Mouse (Mus musculus) liver, embryonic 15.5 days (tissue): Measurements from ENCODE around the gene Appl2. TPM values are rescaled to one million over a fixed set of nuclear protein-coding genes. Genes with fewer than 3 reads are reported as not detected.

ENCODE experiments used
- ATAC-seq: fragments of 200-750 bp; cut with Nextera tagmentation; 2 replicates; pipeline ENCODE4 v1.8.0; 2017; ENCODE audit warnings: moderate number of reproducible peaks, mild to moderate bottlenecking, moderate library complexity; ENCODE audit not compliant: insufficient read depth
- H3K27ac ChIP-seq: fragments of 300-500 bp; sonication (generic); replicated peaks from 2 replicates; pipeline ENCODE4 v1.5.1; 2015; ENCODE audit warnings: mild to moderate bottlenecking, inconsistent platforms
- H3K27me3 ChIP-seq: fragments of 300-500 bp; sonication (generic); 2 replicates; pipeline ENCODE4 v1.6.1; 2015; ENCODE audit warnings: mild to moderate bottlenecking, inconsistent platforms
- H3K36me3 ChIP-seq: fragments of 300-500 bp; sonication (generic); replicated peaks from 2 replicates; pipeline ENCODE4 v1.6.1; 2015; ENCODE audit warnings: moderate library complexity, mild to moderate bottlenecking, inconsistent platforms
- H3K4me1 ChIP-seq: fragments of 300-500 bp; sonication (generic); replicated peaks from 2 replicates; pipeline ENCODE4 v1.6.1; 2015; ENCODE audit warnings: inconsistent platforms
- H3K4me2 ChIP-seq: fragments of 300-500 bp; sonication (generic); 2 replicates; pipeline ENCODE4 v1.6.1; 2015; ENCODE audit warnings: moderate library complexity, mild to moderate bottlenecking, inconsistent platforms
- H3K4me3 ChIP-seq: fragments of 300-500 bp; sonication (generic); replicated peaks from 2 replicates; pipeline ENCODE4 v1.5.1; 2015; ENCODE audit warnings: mild to moderate bottlenecking, inconsistent platforms
- H3K9ac ChIP-seq: fragments of 300-500 bp; sonication (generic); 2 replicates; pipeline ENCODE4 v1.6.1; 2015; ENCODE audit warnings: moderate library complexity, mild to moderate bottlenecking, inconsistent platforms
- H3K9me3 ChIP-seq: fragments of 300-500 bp; sonication (generic); replicated peaks from 2 replicates; pipeline ENCODE4 v1.6.1; 2016; ENCODE audit warnings: inconsistent platforms
- WGBS: fragments of 180-500 bp; shearing (Covaris S2); methylation state at CpG from one replicate; pipeline ENCODE4 v1.1.7; 2015; ENCODE audit warnings: mixed read lengths; ENCODE audit not compliant: insufficient replicate concordance; 5-methylcytosine and 5-hydroxymethylcytosine counted together
- polyA plus RNA-seq: library from polyadenylated mRNA; unstranded; fragments of >200 nt; fragmentation: Nextera tagmentation; extraction: Ambion mirVana; gene quantifications from 2 replicates; pipeline ENCODE4 v1.2.1, GENCODE M21; 2015

The Appl2 gene
- polyA plus RNA-seq, 1 experiment from 2014 or later: 9.8 TPM

- no peak overlapping the region for H3K4me3 ChIP-seq
- ATAC-seq: no peak
These were observed 17.6 kb downstream of the Appl2 start for GRCm38 (mm10) chr10:83630899-83631298.

GRCm38 (mm10) chr10:83629878-83630277, 18.7 kb downstream of the Appl2 start:
- 0 out of 2 replicates have a peak, but pooled peaks cover 9% of the 10 kb centered on the region for H3K36me3 ChIP-seq
- no peaks in the 10 kb centered on the region for H3K27me3 ChIP-seq
- no peak overlapping the region for H3K9ac ChIP-seq
- H3K27ac ChIP-seq: no peak overlapping the region
- no peaks in the 10 kb centered on the region for H3K9me3 ChIP-seq
- no peak overlapping the region for H3K4me3 ChIP-seq
- peaks cover 6% of the 10 kb centered on the region; the same call in 1 of the 2 replicates for H3K4me1 ChIP-seq
- 68% methylated on average over 5 of the region's 5 CpGs for WGBS
- ATAC-seq: no peak
- H3K4me2 ChIP-seq: no peak overlapping the region

More at GRCm38 (mm10) chr10:83630899-83631298, 17.6 kb downstream of the Appl2 start:
- no peak overlapping the region for H3K27ac ChIP-seq
- H3K4me1 ChIP-seq: peaks cover 10% of the 10 kb centered on the region; the same call in 1 of the 2 replicates
- no peaks in the 10 kb centered on the region for H3K9me3 ChIP-seq
- no peak overlapping the region for H3K4me2 ChIP-seq
- WGBS: 57% methylated on average over 3 of the region's 3 CpGs
- no peak overlapping the region for H3K9ac ChIP-seq
- H3K27me3 ChIP-seq: no peaks in the 10 kb centered on the region
- H3K36me3 ChIP-seq: 0 out of 2 replicates have a peak, but pooled peaks cover 5% of the 10 kb centered on the region

- ATAC-seq: no peak
- H3K4me3 ChIP-seq: no peak overlapping the region
- no peak overlapping the region for H3K9ac ChIP-seq
- H3K27me3 ChIP-seq: no peaks in the 10 kb centered on the region
- no peak overlapping the region for H3K27ac ChIP-seq
- no peak overlapping the region for H3K4me2 ChIP-seq
- 74% methylated on average over 12 of the region's 12 CpGs for WGBS
- H3K4me1 ChIP-seq: peaks cover under 1% of the 10 kb centered on the region; the same call in 1 of the 2 replicates
- 0 out of 2 replicates have a peak, but pooled peaks cover 9% of the 10 kb centered on the region for H3K36me3 ChIP-seq
- no peaks in the 10 kb centered on the region for H3K9me3 ChIP-seq
These were observed 19.3 kb downstream of the Appl2 start for GRCm38 (mm10) chr10:83629190-83629781.

- WGBS: 63% methylated on average over 4 of the region's 4 CpGs
- no peaks in the 10 kb centered on the region for H3K4me1 ChIP-seq
- no peak overlapping the region for H3K27ac ChIP-seq
- no peaks in the 10 kb centered on the region for H3K27me3 ChIP-seq
- H3K9ac ChIP-seq: no peak overlapping the region
- no peaks in the 10 kb centered on the region for H3K9me3 ChIP-seq
- no peak overlapping the region for H3K4me3 ChIP-seq
- H3K36me3 ChIP-seq: 0 out of 2 replicates have a peak, but pooled peaks cover 9% of the 10 kb centered on the region
- no peak for ATAC-seq
- H3K4me2 ChIP-seq: no peak overlapping the region
These were observed 20.3 kb downstream of the Appl2 start for GRCm38 (mm10) chr10:83628241-83628640.

- Histone ChIP-seq H3K9me3 (no peaks in the 10 kb centered on the region), H3K27me3 (no peaks in the 10 kb centered on the region), H3K4me1 (no peaks in the 10 kb centered on the region), H3K4me2 (no peak overlapping the region), H3K9ac (no peak overlapping the region), H3K27ac (no peak overlapping the region), H3K4me3 (no peak overlapping the region), H3K36me3 (0 out of 2 replicates have a peak, but pooled peaks cover 11% of the 10 kb centered on the region)
- 77% methylated on average over 9 of the region's 9 CpGs for WGBS
- no peak for ATAC-seq
These were observed 21.3 kb downstream of the Appl2 start for GRCm38 (mm10) chr10:83627113-83627687.

GRCm38 (mm10) chr10:83624841-83625240, 23.7 kb downstream of the Appl2 start:
- Histone ChIP-seq H3K27me3 (no peaks in the 10 kb centered on the region), H3K9ac (no peak overlapping the region), H3K9me3 (no peaks in the 10 kb centered on the region), H3K27ac (no peak overlapping the region), H3K4me3 (no peak overlapping the region), H3K4me1 (no peaks in the 10 kb centered on the region), H3K4me2 (no peak overlapping the region), H3K36me3 (0 out of 2 replicates have a peak, but pooled peaks cover 12% of the 10 kb centered on the region)
- no peak for ATAC-seq
- WGBS: 74% methylated on average over 12 of the region's 12 CpGs

- WGBS: 65% methylated on average over 8 of the region's 8 CpGs
These were observed 24.5 kb downstream of the Appl2 start for GRCm38 (mm10) chr10:83624065-83624464.

GRCm38 (mm10) chr10:83620350-83621055, 28.0 kb downstream of the Appl2 start:
- WGBS: 83% methylated on average over 24 of the region's 24 CpGs
- Histone ChIP-seq H3K4me2 (no peak overlapping the region), H3K4me3 (no peak overlapping the region)

More at GRCm38 (mm10) chr10:83624065-83624464, 24.5 kb downstream of the Appl2 start:
- Histone ChIP-seq H3K9ac (no peak overlapping the region), H3K9me3 (no peaks in the 10 kb centered on the region), H3K27me3 (no peaks in the 10 kb centered on the region), H3K4me2 (no peak overlapping the region), H3K27ac (no peak overlapping the region), H3K4me1 (no peaks in the 10 kb centered on the region), H3K36me3 (0 out of 2 replicates have a peak, but pooled peaks cover 12% of the 10 kb centered on the region), H3K4me3 (no peak overlapping the region)
- no peak for ATAC-seq

GRCm38 (mm10) chr10:83618819-83619440, 29.6 kb downstream of the Appl2 start:
- Histone ChIP-seq H3K9me3 (no peaks in the 10 kb centered on the region), H3K27ac (no peak overlapping the region), H3K9ac (no peak overlapping the region), H3K27me3 (no peaks in the 10 kb centered on the region), H3K4me3 (no peak overlapping the region), H3K4me2 (no peak overlapping the region), H3K36me3 (0 out of 2 replicates have a peak, but pooled peaks cover 3% of the 10 kb centered on the region), H3K4me1 (no peaks in the 10 kb centered on the region)
- 69% methylated on average over 12 of the region's 12 CpGs for WGBS
- no peak for ATAC-seq

More at GRCm38 (mm10) chr10:83620350-83621055, 28.0 kb downstream of the Appl2 start:
- H3K4me1 ChIP-seq: no peaks in the 10 kb centered on the region
- no peaks in the 10 kb centered on the region for H3K27me3 ChIP-seq
- H3K27ac ChIP-seq: no peak overlapping the region
- no peak for ATAC-seq
- H3K36me3 ChIP-seq: 0 out of 2 replicates have a peak, but pooled peaks cover 4% of the 10 kb centered on the region
- no peak overlapping the region for H3K9ac ChIP-seq
- H3K9me3 ChIP-seq: no peaks in the 10 kb centered on the region

- no peak for ATAC-seq
- H3K36me3 ChIP-seq: 0 out of 2 replicates have a peak, but pooled peaks cover 6% of the 10 kb centered on the region
- no peaks in the 10 kb centered on the region for H3K4me1 ChIP-seq
- H3K27me3 ChIP-seq: no peaks in the 10 kb centered on the region
- 49% methylated on average over 10 of the region's 10 CpGs for WGBS
- no peak overlapping the region for H3K4me2 ChIP-seq
- no peak overlapping the region for H3K27ac ChIP-seq
- no peak overlapping the region for H3K4me3 ChIP-seq
- no peaks in the 10 kb centered on the region for H3K9me3 ChIP-seq
- no peak overlapping the region for H3K9ac ChIP-seq
These were observed 31.2 kb downstream of the Appl2 start for GRCm38 (mm10) chr10:83617366-83617765.
